Mouse (Mus musculus): ENCODE results near the gene Zfand5.
"Not testable (repeated sequence)": the region's sequence is repeated elsewhere in the genome, so short reads cannot be mapped to it uniquely, and the experiment has no call there.

Gene Zfand5

GRCm38 (mm10) chr19:21271741-21272654, at the start of gene Zfand5:
TSS of gene Zfand5 (plus strand) at chr19:21272278.
- peak; percentile 99 for DNase-seq

GRCm38 (mm10) chr19:21227131-21227530, 44.9 kb upstream of the Zfand5 start:
- peak; percentile 17 for DNase-seq

DNA sequence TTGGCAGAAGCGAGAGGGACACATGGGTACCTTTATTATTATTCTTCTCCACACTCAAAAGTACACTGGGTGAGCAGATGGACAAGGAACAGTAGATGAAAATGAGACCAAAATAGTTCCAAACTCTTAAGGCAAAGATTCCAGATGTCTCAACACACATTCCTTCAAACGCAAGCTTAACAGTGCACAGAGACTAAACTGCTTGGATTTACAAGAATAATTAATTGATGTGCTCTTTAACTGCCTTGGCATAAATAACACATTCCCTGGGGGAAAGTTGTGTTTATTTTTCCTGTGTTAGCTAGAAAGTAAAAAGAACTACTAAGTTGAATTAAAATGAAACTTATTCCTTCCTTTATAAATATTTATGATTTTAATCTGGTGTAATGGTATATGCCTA, 44.3 kb upstream of the Zfand5 start:
- DNase-seq: no peak

GRCm38 (mm10) chr19:21248730-21249129, 23.3 kb upstream of the Zfand5 start:
- not testable (repeated sequence) for DNase-seq

DNA sequence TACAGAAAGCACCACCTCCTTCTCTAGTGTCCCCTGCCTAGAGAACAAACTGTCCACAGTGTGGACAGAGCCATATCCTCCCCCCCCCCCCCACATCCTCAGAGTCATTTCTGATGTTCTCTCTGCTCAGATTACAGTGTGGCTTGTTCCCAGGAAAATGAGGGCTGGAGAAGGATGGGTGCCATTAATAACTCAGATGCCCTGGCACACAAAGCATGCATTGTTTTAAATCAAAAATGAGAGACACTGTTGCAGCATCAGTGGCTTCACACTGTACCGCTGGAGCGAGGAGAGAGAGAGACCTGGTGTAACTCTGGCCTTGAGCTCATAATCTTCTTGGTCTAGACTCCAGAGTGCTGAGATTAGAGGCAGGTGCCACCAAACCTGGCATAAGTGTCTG, 18.2 kb upstream of the Zfand5 start:
- no peak for DNase-seq

GRCm38 (mm10) chr19:21255920-21256319, 16.2 kb upstream of the Zfand5 start:
- no peak for DNase-seq

GRCm38 (mm10) chr19:21259453-21259852, 12.6 kb upstream of the Zfand5 start:
- no peak for DNase-seq

DNA sequence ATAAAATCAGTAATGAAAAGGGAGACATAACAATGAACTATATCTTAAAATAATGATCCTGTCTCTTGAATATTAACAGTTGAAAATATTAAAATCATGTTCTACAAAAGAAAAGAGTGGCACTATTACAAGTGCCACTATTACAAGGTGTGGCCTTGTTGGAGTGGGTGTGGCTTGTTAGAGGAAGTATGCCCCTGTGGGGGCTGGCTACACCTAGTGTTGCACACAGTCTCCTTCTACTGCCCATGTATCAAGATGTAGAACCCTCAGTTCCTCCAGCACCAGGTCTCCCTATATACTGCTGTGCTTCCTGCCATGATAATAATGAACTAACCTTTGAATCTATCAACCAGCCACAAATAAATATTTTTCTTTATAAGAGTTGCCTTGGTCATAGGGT, 11.8 kb upstream of the Zfand5 start:
- DNase-seq: no peak

GRCm38 (mm10) chr19:21271186-21271585, 892 bp upstream of the Zfand5 start:
- peak; percentile 13 for DNase-seq

- DNase-seq: peak; percentile 67
These were observed 692 bp downstream of the Zfand5 start for GRCm38 (mm10) chr19:21272655-21273284.

- no peak for DNase-seq
These were observed 1.4 kb downstream of the Zfand5 start for GRCm38 (mm10) chr19:21273440-21273839.

DNA sequence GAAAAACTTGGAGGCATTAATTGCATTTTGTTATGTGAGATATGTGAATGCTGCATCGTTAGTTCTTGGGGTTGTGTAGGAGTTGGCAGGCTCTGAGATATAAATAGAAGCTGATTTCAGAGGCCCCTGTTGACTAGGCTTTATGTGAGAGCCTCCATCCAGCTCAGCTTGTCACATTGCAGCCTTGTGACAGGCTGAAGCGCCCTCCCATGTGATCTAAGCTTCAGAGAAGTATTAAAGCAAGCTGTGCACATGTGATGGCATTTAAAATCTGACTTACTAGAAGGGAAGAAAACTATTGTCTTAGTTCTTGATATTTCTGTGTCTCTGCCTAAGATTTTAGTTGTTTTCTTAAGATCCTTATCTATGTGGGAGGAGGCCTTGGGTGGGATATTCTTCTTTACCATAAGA, 2.1 kb downstream of the Zfand5 start:
- peak; percentile 41 for DNase-seq

GRCm38 (mm10) chr19:21274714-21275113, 2.6 kb downstream of the Zfand5 start:
- no peak for DNase-seq

GRCm38 (mm10) chr19:21276317-21276716, 4.2 kb downstream of the Zfand5 start:
- DNase-seq: no peak

DNA sequence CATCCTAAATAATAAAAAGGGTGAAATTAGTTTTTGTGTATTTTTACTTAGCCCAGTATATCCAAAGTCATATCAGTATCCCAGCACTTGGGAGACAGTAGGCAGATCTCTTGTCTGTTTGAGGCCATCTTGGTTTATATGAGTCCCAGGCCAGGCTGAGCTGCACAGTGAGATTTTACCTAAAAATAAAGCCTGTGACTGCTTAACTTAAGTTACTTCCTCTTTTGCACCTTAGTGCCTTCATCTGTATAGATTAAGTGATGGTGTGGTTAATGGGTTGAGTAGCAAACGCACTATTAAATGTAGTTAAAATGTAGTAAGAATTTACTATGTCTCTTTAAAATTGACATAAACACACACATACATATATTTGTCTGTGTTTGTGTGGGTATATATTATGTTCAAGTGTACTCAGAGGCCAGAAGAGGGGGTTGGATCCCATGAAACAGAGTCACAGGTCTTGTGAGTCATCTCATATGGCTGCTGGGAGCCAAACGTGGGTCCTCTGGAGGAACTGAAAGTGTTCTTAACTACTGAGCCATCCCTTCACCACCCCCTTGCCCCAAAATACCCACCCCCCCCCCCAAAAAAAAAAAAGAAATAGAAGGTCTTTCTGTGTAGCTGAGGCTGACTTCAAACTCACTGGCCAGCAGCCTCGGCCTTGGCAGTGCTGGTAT, 14.5 kb downstream of the Zfand5 start:
- no peak for DNase-seq

DNA sequence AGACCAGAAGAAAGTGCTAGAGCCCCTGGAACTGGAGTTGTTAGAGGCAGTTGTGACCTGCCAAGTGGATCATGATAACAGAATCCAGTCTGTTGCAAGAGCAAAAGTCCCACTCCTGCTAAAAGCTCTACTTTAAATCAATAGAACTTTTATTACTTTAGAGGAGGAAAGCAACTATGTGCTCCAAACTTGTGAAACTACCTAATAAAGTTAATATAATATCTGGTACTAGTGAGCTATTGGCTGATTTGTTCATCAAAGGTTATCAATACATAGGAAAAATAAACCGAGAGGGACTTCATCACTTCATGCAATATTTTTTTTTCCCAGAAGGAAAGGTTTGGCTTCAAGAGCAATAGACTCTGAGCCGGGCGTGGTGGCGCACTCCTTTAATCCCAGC, 25.3 kb downstream of the Zfand5 start:
- no peak for DNase-seq

DNA sequence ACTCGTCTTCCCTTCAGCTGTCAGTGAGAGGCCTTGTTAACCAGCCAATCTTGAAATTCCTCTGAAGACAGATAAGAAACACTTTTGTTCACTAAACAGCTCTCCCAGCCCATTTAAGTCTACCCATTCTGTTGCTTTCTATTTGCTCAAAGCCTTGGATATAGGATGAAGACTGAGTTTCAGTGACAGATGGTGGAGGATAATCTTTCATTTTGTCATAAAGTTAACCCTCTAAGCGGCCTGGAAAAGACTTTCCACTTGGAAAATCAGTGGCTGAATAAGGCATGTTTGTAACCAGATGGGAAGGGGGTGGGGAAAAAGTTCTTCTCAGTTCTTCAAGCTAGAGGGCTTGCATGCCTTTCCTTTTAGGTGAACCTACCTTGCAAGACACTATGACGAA, 29.7 kb downstream of the Zfand5 start:
- no peak for DNase-seq

DNA sequence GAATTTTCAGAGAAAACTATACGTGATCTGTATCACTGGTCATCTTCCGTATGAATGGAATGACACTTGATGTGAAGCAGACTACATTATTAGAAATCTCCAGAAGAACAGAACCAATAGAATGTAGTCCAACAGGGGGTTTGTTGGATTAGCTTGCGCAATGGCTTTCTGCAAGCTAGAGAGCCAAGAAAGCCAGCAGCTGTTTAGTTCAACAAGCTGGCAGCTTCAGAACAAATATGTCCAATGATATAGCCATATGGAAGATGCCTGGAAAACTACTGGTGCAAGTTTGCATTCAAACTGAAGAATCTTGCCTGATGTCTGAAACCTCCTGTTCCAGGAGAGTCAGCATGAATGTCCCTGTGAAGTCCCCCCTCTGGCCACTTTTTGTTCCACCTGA, 35.7 kb downstream of the Zfand5 start:
- DNase-seq: no peak

DNA sequence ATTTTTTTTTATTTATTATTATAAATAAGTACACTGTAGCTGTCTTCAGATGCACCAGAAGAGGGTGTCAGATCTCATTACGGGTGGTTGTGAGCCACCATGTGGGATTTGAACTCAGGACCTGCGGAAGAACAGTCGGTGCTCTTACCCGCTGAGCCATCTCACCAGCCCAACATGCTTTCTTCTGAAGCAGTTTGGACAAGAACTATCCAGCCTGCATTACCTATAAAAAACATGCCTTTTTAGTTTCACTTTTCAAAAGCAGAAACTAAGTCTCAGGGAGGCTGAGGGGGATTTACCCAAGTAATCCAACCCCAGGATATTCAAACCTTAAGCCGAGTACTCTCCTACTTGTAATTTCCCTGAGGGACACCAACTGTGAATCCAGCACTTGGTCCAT, 38.3 kb downstream of the Zfand5 start:
- DNase-seq: not testable (repeated sequence)

DNA sequence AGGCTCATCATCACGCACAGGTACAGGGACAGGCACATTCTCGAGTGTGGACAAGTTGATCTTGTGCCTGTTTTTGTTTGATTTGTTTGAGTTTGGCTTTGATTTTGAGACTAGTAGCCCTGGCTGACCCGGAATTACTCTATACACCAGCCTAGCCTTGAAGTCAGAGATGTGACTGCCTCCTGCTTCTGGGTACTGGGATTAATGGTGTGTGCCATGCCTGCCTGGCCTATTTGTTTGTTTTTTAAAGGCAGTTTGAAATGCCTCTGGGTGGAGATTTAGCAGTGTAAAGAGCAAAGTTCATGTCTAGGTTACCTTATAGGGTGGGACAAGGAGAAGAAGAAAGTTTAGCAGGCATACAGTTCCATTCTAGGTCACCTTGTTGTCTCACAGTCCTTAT, 43.6 kb downstream of the Zfand5 start:
- DNase-seq: no peak

- no peak for DNase-seq
These were observed 47.5 kb downstream of the Zfand5 start for GRCm38 (mm10) chr19:21319618-21320017.

DNA sequence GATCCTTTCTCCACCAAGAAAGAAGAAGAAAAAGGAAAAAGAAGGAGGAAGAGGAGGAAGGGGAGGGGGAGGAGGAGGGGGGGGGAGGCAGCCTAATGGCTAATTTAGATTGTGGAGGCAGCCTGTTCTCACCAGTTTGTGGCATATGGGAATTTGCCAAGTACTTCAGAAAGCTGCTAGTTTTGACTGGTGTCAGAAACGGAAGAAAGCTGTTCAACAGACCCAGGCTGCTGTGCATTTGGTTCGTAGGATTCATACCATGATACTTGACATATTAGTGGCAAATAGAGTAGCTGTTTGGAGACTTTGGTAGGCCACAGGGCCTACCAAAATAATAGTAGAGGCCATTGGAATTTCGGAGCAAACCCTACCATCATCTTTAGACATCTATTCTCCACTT, 53.3 kb downstream of the Zfand5 start:
- no peak for DNase-seq

DNA sequence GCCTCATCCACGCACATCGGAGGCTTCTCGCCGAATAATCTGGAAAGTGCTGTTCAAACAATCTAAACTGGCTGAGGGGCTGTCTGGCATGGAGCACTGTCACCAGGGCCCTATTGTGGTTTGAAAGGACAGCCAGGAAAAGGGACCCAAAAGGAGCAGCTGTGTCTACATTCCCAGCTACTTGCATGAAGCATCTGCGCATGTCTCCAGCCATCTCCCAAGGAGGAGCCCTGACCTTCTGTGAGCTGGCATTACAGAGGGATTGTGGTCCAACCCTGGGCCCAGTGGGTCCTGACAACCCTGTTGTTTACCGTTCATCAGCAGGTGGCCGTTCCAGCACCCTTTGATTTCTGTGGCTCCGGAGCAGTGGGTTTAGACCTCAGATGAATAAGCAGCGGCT, 56.9 kb downstream of the Zfand5 start:
- DNase-seq: no peak

DNA sequence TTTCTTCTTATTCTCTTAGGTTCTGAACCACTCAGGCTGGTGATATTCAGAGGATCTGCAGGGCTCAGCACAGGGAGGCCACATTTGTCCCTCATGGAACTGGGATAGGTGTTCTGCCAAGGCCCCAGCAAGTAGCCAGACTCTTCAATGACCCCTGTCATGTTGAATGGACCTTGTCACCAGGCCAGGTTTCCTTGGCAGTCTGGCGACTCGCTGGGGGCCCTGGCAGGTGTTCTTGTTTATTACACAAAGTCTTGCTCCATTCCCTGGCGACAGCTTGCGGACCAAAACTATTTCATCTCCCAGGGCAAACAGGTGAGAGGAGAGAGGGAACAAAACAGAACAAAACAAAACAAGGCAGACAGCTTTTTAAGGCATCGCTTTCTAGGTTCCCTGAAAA, 57.7 kb downstream of the Zfand5 start:
- peak; percentile 23 for DNase-seq

Data from right cerebral cortex, postnatal 14 days (tissue).